Mouse (Mus musculus): Measurements from ENCODE around the gene Gnb1.

Gene Gnb1

GRCm38 (mm10) chr4:155487746-155488145 is 3.4 kb upstream of the Gnb1 start:
- no peak for DNase-seq

- DNase-seq = no peak
Observed at GRCm38 (mm10) chr4:155488232-155489025, 2.7 kb upstream of the Gnb1 start.

GRCm38 (mm10) chr4:155489101-155489970 is 1.8 kb upstream of the Gnb1 start:
- no peak for DNase-seq

- no peak for DNase-seq
Observed at GRCm38 (mm10) chr4:155490456-155490855, 705 bp upstream of the Gnb1 start.

GRCm38 (mm10) chr4:155491529-155492130 is 469 bp downstream of the Gnb1 start:
- DNase-seq = peak; percentile 30 to 36

GRCm38 (mm10) chr4:155492131-155492633 is 1.0 kb downstream of the Gnb1 start:
- peak in 1 of 2 experiments; percentile 39 for DNase-seq

- no peak for DNase-seq
Observed at GRCm38 (mm10) chr4:155494891-155495290, 3.7 kb downstream of the Gnb1 start.

- no peak for DNase-seq
Observed at GRCm38 (mm10) chr4:155497963-155498362, 6.8 kb downstream of the Gnb1 start.

GRCm38 (mm10) chr4:155501126-155501525 is 10.0 kb downstream of the Gnb1 start:
- no peak for DNase-seq

- no peak for DNase-seq
Observed at GRCm38 (mm10) chr4:155505067-155505466, 13.9 kb downstream of the Gnb1 start.

GRCm38 (mm10) chr4:155505671-155506295 is 14.6 kb downstream of the Gnb1 start:
- DNase-seq = no peak

- no peak for DNase-seq
Observed at GRCm38 (mm10) chr4:155508614-155509013, 17.5 kb downstream of the Gnb1 start.

GRCm38 (mm10) chr4:155510981-155511380 is 19.8 kb downstream of the Gnb1 start:
- DNase-seq = no peak

GRCm38 (mm10) chr4:155514810-155515209 is 23.6 kb downstream of the Gnb1 start:
- DNase-seq = no peak

GRCm38 (mm10) chr4:155517948-155518517 is 26.9 kb downstream of the Gnb1 start:
- no peak for DNase-seq

- no peak for DNase-seq
Observed at GRCm38 (mm10) chr4:155522327-155522726, 31.2 kb downstream of the Gnb1 start.

GRCm38 (mm10) chr4:155525751-155526150 is 34.6 kb downstream of the Gnb1 start:
- DNase-seq = no peak

- DNase-seq = no peak
Observed at GRCm38 (mm10) chr4:155529294-155529693, 38.1 kb downstream of the Gnb1 start.

GRCm38 (mm10) chr4:155549993-155550392 is 58.8 kb downstream of the Gnb1 start:
- no peak for DNase-seq

- DNase-seq = no peak
Observed at GRCm38 (mm10) chr4:155550446-155550845, 59.3 kb downstream of the Gnb1 start.

GRCm38 (mm10) chr4:155551073-155551472 is 59.9 kb downstream of the Gnb1 start:
- DNase-seq = no peak

- no peak for DNase-seq
Observed at GRCm38 (mm10) chr4:155552917-155553532, 61.9 kb downstream of the Gnb1 start.
